Mouse (Mus musculus) megakaryocyte, adult 5-6 weeks (primary cell): ENCODE measurements around the gene Nefh. TPM values are rescaled to one million over a fixed set of nuclear protein-coding genes. Genes with fewer than 3 reads are reported as not detected.

Experiments used
- total RNA-seq, 2 experiments: library from RNA; stranded (forward) in 1 of 2; stranded (reverse) in 1 of 2; fragments of 153-499, 151-499 nt in 1 of 2; fragments of 221-1000, 200-1000 nt in 1 of 2; gene quantifications; 2 replicates each; pipeline versions ENCODE4 v1.2.3 to v1.2.4; 2015 to 2017

Gene Nefh
- total RNA-seq, 2 experiments from 2014 or later: 0.22 to 0.33 TPM

Other genes with a start within 250 kb of the Nefh start
- 135 and 148 TPM in 2 replicates for gene Uqcr10, start 243.7 kb downstream of the Nefh start, total RNA-seq (2015)
- gene Uqcr10, start 243.7 kb downstream of the Nefh start, total RNA-seq (2017): 73.7 and 87.8 TPM in 2 replicates
- 35.2 and 45.0 TPM in 2 replicates for gene Zmat5, start 243.4 kb downstream of the Nefh start, total RNA-seq (2015)
- gene Zmat5, start 243.4 kb downstream of the Nefh start, total RNA-seq (2017): 11.7 and 12.5 TPM in 2 replicates
- gene Cabp7, start 201.3 kb downstream of the Nefh start, total RNA-seq (2015): not detected in 2 replicates
- gene Cabp7, start 201.3 kb downstream of the Nefh start, total RNA-seq (2017): not detected in 2 replicates
- 12.4 and 12.6 TPM in 2 replicates for gene Nf2, start 98.5 kb downstream of the Nefh start, total RNA-seq (2015)
- gene Nf2, start 98.5 kb downstream of the Nefh start, total RNA-seq (2017): 36.7 and 55.3 TPM in 2 replicates
- gene Nipsnap1, start 74.1 kb downstream of the Nefh start, total RNA-seq (2015): 1.8 and 3.1 TPM in 2 replicates
- gene Nipsnap1, start 74.1 kb downstream of the Nefh start, total RNA-seq (2017): 3.9 and 5.9 TPM in 2 replicates
- gene Thoc5, start 52.7 kb downstream of the Nefh start, total RNA-seq (2015): 14.0 and 16.5 TPM in 2 replicates
- 31.6 and 32.3 TPM in 2 replicates for gene Thoc5, start 52.7 kb downstream of the Nefh start, total RNA-seq (2017)
- gene Ap1b1, start 38.8 kb upstream of the Nefh start, total RNA-seq (2015): 38.8 and 39.4 TPM in 2 replicates
- gene Ap1b1, start 38.8 kb upstream of the Nefh start, total RNA-seq (2017): 37.0 and 38.3 TPM in 2 replicates
- not detected in 2 replicates for gene Rasl10a, start 110.1 kb upstream of the Nefh start, total RNA-seq (2015)
- not detected in 2 replicates for gene Rasl10a, start 110.1 kb upstream of the Nefh start, total RNA-seq (2017)
- 1.5 and 2.4 TPM in 2 replicates for gene Gas2l1, start 117.3 kb upstream of the Nefh start, total RNA-seq (2015)
- gene Gas2l1, start 117.3 kb upstream of the Nefh start, total RNA-seq (2017): 0.89 and 1.1 TPM in 2 replicates
- gene Rhbdd3, start 150.9 kb upstream of the Nefh start, total RNA-seq (2015): 2.6 and 6.0 TPM in 2 replicates
- 11.5 and 14.5 TPM in 2 replicates for gene Rhbdd3, start 150.9 kb upstream of the Nefh start, total RNA-seq (2017)
- 129 and 153 TPM in 2 replicates for gene Ewsr1, start 151.2 kb upstream of the Nefh start, total RNA-seq (2015)
- gene Ewsr1, start 151.2 kb upstream of the Nefh start, total RNA-seq (2017): 326 and 348 TPM in 2 replicates
- gene Emid1, start 204.2 kb upstream of the Nefh start, total RNA-seq (2015): 0.85 and 2.7 TPM in 2 replicates
- gene Emid1, start 204.2 kb upstream of the Nefh start, total RNA-seq (2017): 1.6 and 1.7 TPM in 2 replicates